Mouse (Mus musculus) cortical plate, adult 2 months (tissue): ENCODE data around the gene Tmem234.

Experiments used
- CTCF ChIP-seq: fragments of 200-500 bp; IDR thresholded peaks from 2 replicates; pipeline ENCODE4 v1.5.1; 2011; ENCODE audit warnings: mild to moderate bottlenecking, control low read depth, low read length; ENCODE audit not compliant: insufficient read depth; ENCODE audit errors: extremely low read depth
- POLR2A ChIP-seq: fragments of 200-500 bp; IDR thresholded peaks from 2 replicates; pipeline ENCODE4 v1.6.1; 2011; ENCODE audit warnings: mild to moderate bottlenecking, low read length, control low read depth; ENCODE audit not compliant: insufficient read depth; ENCODE audit errors: extremely low read depth

DNA sequence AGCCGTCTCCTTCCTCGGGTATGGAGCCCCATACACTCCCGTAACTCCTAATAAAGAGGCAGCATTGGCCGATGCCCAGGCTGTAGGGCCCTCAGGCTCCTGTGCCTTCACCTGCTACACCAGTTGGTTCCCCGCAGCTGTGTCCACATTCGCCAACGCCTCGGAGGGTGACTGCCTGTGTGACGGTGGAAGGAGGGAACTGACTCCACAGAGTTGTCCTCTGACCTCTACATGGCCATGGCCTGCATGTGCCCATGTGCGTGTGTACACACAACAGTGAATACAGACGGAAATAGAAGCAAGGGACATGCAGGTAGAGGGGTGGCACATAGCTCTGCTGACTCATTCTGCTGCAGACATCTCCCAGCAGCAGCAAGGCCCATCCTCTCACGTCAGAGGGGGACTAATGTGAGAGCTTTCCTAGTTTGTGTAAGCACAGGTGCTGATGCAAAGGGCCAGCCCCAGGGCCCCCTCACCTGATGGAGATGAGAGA, 8.7 kb downstream of the Tmem234 start:
- TF ChIP-seq CTCF (no peak), POLR2A (no peak)
